Mouse (Mus musculus) embryonic facial prominence, embryonic 10.5 days (tissue): ENCODE measurements around the gene Large2. TPM values are rescaled to one million over a fixed set of nuclear protein-coding genes. Genes with fewer than 3 reads are reported as not detected.
"Not testable (repeated sequence)": the region's sequence is repeated elsewhere in the genome, so short reads cannot be mapped to it uniquely, and the experiment has no call there.

Source experiments
- DNase-seq: peaks from one replicate; pipeline ENCODE4 v3.0.0-alpha.2; 2017; ENCODE audit warnings: low spot score
- H3K27ac ChIP-seq: fragments of 300-500 bp; sonication (generic); replicated peaks from 2 replicates; pipeline ENCODE4 v1.5.1; 2016; ENCODE audit warnings: mild to moderate bottlenecking
- H3K27me3 ChIP-seq: fragments of 300-500 bp; sonication (generic); replicated peaks from 2 replicates; pipeline ENCODE4 v1.6.1; 2016; ENCODE audit warnings: low read depth, mild to moderate bottlenecking; ENCODE audit not compliant: poor library complexity, severe bottlenecking
- H3K36me3 ChIP-seq: fragments of 300-500 bp; sonication (generic); replicated peaks from 2 replicates; pipeline ENCODE4 v1.6.1; 2016; ENCODE audit warnings: mild to moderate bottlenecking, moderate library complexity
- H3K4me1 ChIP-seq: fragments of 300-500 bp; sonication (generic); 2 replicates; pipeline ENCODE4 v1.6.1; 2016
- H3K4me3 ChIP-seq: fragments of 300-500 bp; sonication (generic); 2 replicates; pipeline ENCODE4 v1.5.1; 2016; ENCODE audit warnings: mild to moderate bottlenecking, moderate library complexity
- H3K9me3 ChIP-seq: fragments of 300-500 bp; sonication (generic); 2 replicates; pipeline ENCODE4 v1.6.1; 2016; ENCODE audit warnings: mild to moderate bottlenecking
- WGBS: fragments of 180-500 bp; shearing (Covaris S2); methylation state at CpG from one replicate; pipeline ENCODE4 v1.1.7; 2016; 5-methylcytosine and 5-hydroxymethylcytosine counted together
- polyA plus RNA-seq: library from polyadenylated mRNA; unstranded; fragments of >200 nt; fragmentation: Nextera tagmentation; extraction: Ambion mirVana; gene quantifications from 2 replicates; pipeline ENCODE4 v1.2.1, GENCODE M21; 2016

Large2 gene
- polyA plus RNA-seq, 1 experiment from 2014 or later, result 10.2 TPM

GRCm38 (mm10) chr2:92401091-92401561, 26.5 kb upstream of the Large2 start, which contains the start of gene Mapk8ip1:
Gene Mapk8ip1, minus strand, starts transcription at chr2:92401263.
- 3% methylated on average over 42 of the region's 59 CpGs for WGBS
- Histone ChIP-seq H3K9me3 (no peaks in the 10 kb centered on the region), H3K4me3 (peak within 1 kb of the TSS; percentile 76), H3K36me3 (peaks cover 30% of the 10 kb centered on the region), H3K4me1 (peaks cover 37% of the 10 kb centered on the region), H3K27me3 (peaks cover 19% of the 10 kb centered on the region), H3K27ac (peak within 1 kb of the TSS; percentile 80)
- DNase-seq, result peak; percentile 80

- peaks cover 19% of the 10 kb centered on the region for H3K27me3 ChIP-seq
- H3K36me3 ChIP-seq, result peaks cover 26% of the 10 kb centered on the region
- no peak for DNase-seq
- H3K27ac ChIP-seq, result peak overlapping the region; percentile 80
- 2% methylated on average over 22 of the region's 22 CpGs for WGBS
- H3K4me3 ChIP-seq, result peak overlapping the region; percentile 76
- no peaks in the 10 kb centered on the region for H3K9me3 ChIP-seq
- peaks cover 33% of the 10 kb centered on the region for H3K4me1 ChIP-seq
Measured at GRCm38 (mm10) chr2:92400682-92401081, 26.0 kb upstream of the Large2 start.

GRCm38 (mm10) chr2:92399877-92400276, 25.2 kb upstream of the Large2 start:
- peak overlapping the region; percentile 76 for H3K4me3 ChIP-seq
- peaks cover 31% of the 10 kb centered on the region for H3K4me1 ChIP-seq
- peaks cover 18% of the 10 kb centered on the region for H3K36me3 ChIP-seq
- H3K9me3 ChIP-seq, H3K27ac ChIP-seq, DNase-seq: not testable (repeated sequence)
- peaks cover 19% of the 10 kb centered on the region for H3K27me3 ChIP-seq
- WGBS, result 65% methylated on average over 4 of the region's 4 CpGs

- H3K36me3 ChIP-seq, result no peaks in the 10 kb centered on the region
- H3K27me3 ChIP-seq, result peaks cover 30% of the 10 kb centered on the region
- no peaks in the 10 kb centered on the region for H3K9me3 ChIP-seq
- no peak overlapping the region for H3K27ac ChIP-seq
- no peak overlapping the region for H3K4me3 ChIP-seq
- H3K4me1 ChIP-seq, result peaks cover 45% of the 10 kb centered on the region
- DNase-seq, result no peak
- WGBS, result 77% methylated on average over 1 of the region's 1 CpGs
Measured at GRCm38 (mm10) chr2:92397436-92397835, 22.8 kb upstream of the Large2 start.

GRCm38 (mm10) chr2:92395535-92395934, 20.9 kb upstream of the Large2 start:
- peaks cover 26% of the 10 kb centered on the region for H3K27me3 ChIP-seq
- no peak overlapping the region for H3K4me3 ChIP-seq
- 88% methylated on average over 3 of the region's 3 CpGs for WGBS
- H3K36me3 ChIP-seq, result no peaks in the 10 kb centered on the region
- H3K9me3 ChIP-seq, result no peaks in the 10 kb centered on the region
- DNase-seq, result no peak
- peaks cover 54% of the 10 kb centered on the region for H3K4me1 ChIP-seq
- no peak overlapping the region for H3K27ac ChIP-seq

GRCm38 (mm10) chr2:92392318-92393264, 17.9 kb upstream of the Large2 start:
- peak overlapping the region; percentile 64 for H3K4me3 ChIP-seq
- peaks cover 3% of the 10 kb centered on the region for H3K36me3 ChIP-seq
- peak overlapping the region; percentile 88 for H3K27ac ChIP-seq
- H3K27me3 ChIP-seq, result peaks cover 14% of the 10 kb centered on the region; the same call in 1 of the 2 replicates
- H3K4me1 ChIP-seq, result peaks cover 75% of the 10 kb centered on the region
- no peaks in the 10 kb centered on the region for H3K9me3 ChIP-seq
- 3% methylated on average over 26 of the region's 26 CpGs for WGBS
- peak; percentile 89 for DNase-seq

GRCm38 (mm10) chr2:92391703-92392317, 17.1 kb upstream of the Large2 start:
- peaks cover 69% of the 10 kb centered on the region for H3K4me1 ChIP-seq
- H3K36me3 ChIP-seq, result peaks cover 10% of the 10 kb centered on the region
- H3K4me3 ChIP-seq, result peak overlapping the region; percentile 64
- H3K9me3 ChIP-seq, result no peaks in the 10 kb centered on the region
- H3K27me3 ChIP-seq, result peaks cover 15% of the 10 kb centered on the region; the same call in 1 of the 2 replicates
- DNase-seq, result no peak
- H3K27ac ChIP-seq, result peak overlapping the region; percentile 88
- 30% methylated on average over 11 of the region's 11 CpGs for WGBS

- H3K27ac ChIP-seq, result peak overlapping the region; percentile 88; the same call in 1 of the 2 replicates
- WGBS, result 84% methylated on average over 8 of the region's 8 CpGs
- peaks cover 15% of the 10 kb centered on the region; the same call in 1 of the 2 replicates for H3K27me3 ChIP-seq
- H3K4me1 ChIP-seq, result peaks cover 68% of the 10 kb centered on the region
- H3K9me3 ChIP-seq, result no peaks in the 10 kb centered on the region
- DNase-seq, result no peak
- H3K4me3 ChIP-seq, result peak overlapping the region; percentile 64
- peaks cover 17% of the 10 kb centered on the region for H3K36me3 ChIP-seq
Measured at GRCm38 (mm10) chr2:92391116-92391515, 16.4 kb upstream of the Large2 start.

GRCm38 (mm10) chr2:92390206-92390930, 15.7 kb upstream of the Large2 start:
- H3K9me3 ChIP-seq, result no peaks in the 10 kb centered on the region
- H3K36me3 ChIP-seq, result peaks cover 25% of the 10 kb centered on the region
- peaks cover 15% of the 10 kb centered on the region; the same call in 1 of the 2 replicates for H3K27me3 ChIP-seq
- DNase-seq, result no peak
- peak overlapping the region; percentile 89 for H3K27ac ChIP-seq
- WGBS, result 84% methylated on average over 6 of the region's 6 CpGs
- H3K4me1 ChIP-seq, result peaks cover 68% of the 10 kb centered on the region
- H3K4me3 ChIP-seq, result peak overlapping the region; percentile 17; the same call in 1 of the 2 replicates

- H3K9me3 ChIP-seq, result no peaks in the 10 kb centered on the region
- DNase-seq, result no peak
- peak overlapping the region; percentile 80 for H3K4me3 ChIP-seq
- H3K27ac ChIP-seq, result peak overlapping the region; percentile 89
- peaks cover 15% of the 10 kb centered on the region; the same call in 1 of the 2 replicates for H3K27me3 ChIP-seq
- peaks cover 68% of the 10 kb centered on the region for H3K4me1 ChIP-seq
- 4% methylated on average over 10 of the region's 10 CpGs for WGBS
- H3K36me3 ChIP-seq, result peaks cover 32% of the 10 kb centered on the region
Measured at GRCm38 (mm10) chr2:92389645-92390044, 15.0 kb upstream of the Large2 start.

GRCm38 (mm10) chr2:92388891-92389641, 14.4 kb upstream of the Large2 start:
- under 1% methylated on average over 62 of the region's 62 CpGs for WGBS
- Histone ChIP-seq H3K36me3 (peaks cover 38% of the 10 kb centered on the region), H3K9me3 (no peaks in the 10 kb centered on the region), H3K27ac (peak overlapping the region; percentile 89), H3K27me3 (peaks cover 15% of the 10 kb centered on the region; the same call in 1 of the 2 replicates), H3K4me1 (peaks cover 63% of the 10 kb centered on the region), H3K4me3 (peak overlapping the region; percentile 80)
- DNase-seq, result peak; percentile 97
